Mouse (Mus musculus) forebrain, embryonic 14.5 days (tissue): ENCODE data around the gene Sec24c. TPM values are rescaled to one million over a fixed set of nuclear protein-coding genes. Genes with fewer than 3 reads are reported as not detected.

Experiments
- ATAC-seq: fragments of 200-750 bp; cut with Nextera tagmentation; 2 replicates; pipeline ENCODE4 v1.8.0; 2017; ENCODE audit warnings: mild to moderate bottlenecking, moderate library complexity
- DNase-seq: peaks from one replicate; pipeline ENCODE4 v3.0.0-alpha.2; 2015; ENCODE audit warnings: low spot score
- H3K27ac ChIP-seq: fragments of 300-500 bp; sonication (generic); 2 replicates; pipeline ENCODE4 v1.5.1; 2014; ENCODE audit warnings: low read depth, mild to moderate bottlenecking, control low read depth, low read length, moderate library complexity
- H3K27me3 ChIP-seq: fragments of 300-500 bp; sonication (generic); replicated peaks from 2 replicates; pipeline ENCODE4 v1.6.1; 2014; ENCODE audit warnings: low read length, control low read depth, mixed read lengths; ENCODE audit not compliant: control insufficient read depth, insufficient read depth
- H3K36me3 ChIP-seq: fragments of 300-500 bp; sonication (generic); 2 replicates; pipeline ENCODE4 v1.6.1; 2014; ENCODE audit warnings: low read length, control low read depth; ENCODE audit not compliant: control insufficient read depth, insufficient read depth
- H3K4me1 ChIP-seq: fragments of 300-500 bp; sonication (generic); 2 replicates; pipeline ENCODE4 v1.6.1; 2014; ENCODE audit warnings: antibody characterized with exemption, low read length, control low read depth; ENCODE audit not compliant: control insufficient read depth, insufficient read depth
- H3K4me2 ChIP-seq: fragments of 300-500 bp; sonication (generic); 2 replicates; pipeline ENCODE4 v1.6.1; 2014; ENCODE audit warnings: mild to moderate bottlenecking, control low read depth, low read length
- H3K4me3 ChIP-seq: fragments of 300-500 bp; sonication (generic); 2 replicates; pipeline ENCODE4 v1.5.1; 2014; ENCODE audit warnings: low read depth, low read length, control low read depth
- H3K9ac ChIP-seq: fragments of 300-500 bp; sonication (generic); 2 replicates; pipeline ENCODE4 v1.6.1; 2014; ENCODE audit warnings: mild to moderate bottlenecking, low read length, control low read depth, moderate library complexity
- H3K9me3 ChIP-seq: fragments of 300-500 bp; sonication (generic); replicated peaks from 2 replicates; pipeline ENCODE4 v1.6.1; 2016; ENCODE audit warnings: low read length, control low read depth, mixed read lengths; ENCODE audit not compliant: control insufficient read depth
- WGBS: fragments of 180-500 bp; shearing (Covaris S2); extraction: QIAGEN DNeasy Blood & Tissue Kit; methylation state at CpG from one replicate; pipeline ENCODE4 v1.1.7; 2014; 5-methylcytosine and 5-hydroxymethylcytosine counted together
- polyA plus RNA-seq: library from polyadenylated mRNA; unstranded; fragments of >200 nt; fragmentation: Nextera tagmentation; extraction: Ambion mirVana; gene quantifications from 2 replicates; pipeline ENCODE4 v1.2.1, GENCODE M21; 2014

The Sec24c gene
- polyA plus RNA-seq, 1 experiment from 2014 or later = 64.9 TPM

DNA sequence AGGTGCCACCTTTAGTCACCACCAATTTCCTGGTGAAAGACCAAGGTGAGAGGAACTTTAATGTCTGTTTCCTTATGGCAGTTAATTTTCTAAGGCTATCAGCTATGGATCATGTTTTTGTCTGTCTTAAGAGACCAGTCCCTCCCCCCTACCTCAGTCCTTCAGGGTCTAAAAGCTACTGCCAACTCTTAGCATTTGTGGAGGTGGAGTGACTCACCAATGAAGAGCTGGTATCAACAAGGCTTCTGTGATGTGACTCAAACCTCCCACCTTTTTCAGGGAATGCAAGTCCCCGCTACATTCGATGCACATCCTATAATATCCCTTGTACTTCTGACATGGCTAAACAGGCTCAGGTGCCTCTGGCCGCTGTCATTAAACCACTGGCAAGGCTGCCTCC, 12.5 kb downstream of the Sec24c start:
- no peak for ATAC-seq

DNA sequence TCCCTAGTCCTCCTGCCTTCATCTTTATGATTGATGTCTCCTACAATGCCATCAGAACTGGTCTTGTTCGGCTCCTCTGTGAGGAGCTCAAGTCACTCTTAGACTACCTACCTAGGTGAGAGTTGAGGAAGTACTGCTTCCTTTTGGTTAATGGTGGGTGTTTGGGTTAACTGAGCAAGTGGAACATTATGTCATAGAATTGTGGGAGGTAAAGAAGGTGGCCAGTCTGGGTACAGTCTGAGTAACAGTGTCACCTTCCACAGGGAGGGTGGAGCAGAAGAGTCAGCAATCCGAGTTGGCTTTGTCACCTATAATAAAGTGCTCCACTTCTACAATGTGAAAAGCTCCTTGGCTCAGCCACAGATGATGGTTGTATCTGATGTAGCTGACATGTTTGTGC, 14.9 kb downstream of the Sec24c start:
- Histone ChIP-seq H3K4me2 (no peak overlapping the region), H3K27ac (no peak overlapping the region), H3K9me3 (no peaks in the 10 kb centered on the region), H3K27me3 (no peaks in the 10 kb centered on the region), H3K4me3 (no peak overlapping the region), H3K4me1 (no peaks in the 10 kb centered on the region), H3K36me3 (peaks cover 99% of the 10 kb centered on the region), H3K9ac (no peak overlapping the region)
- ATAC-seq (no peak), DNase-seq (no peak)
- WGBS = 93% methylated on average over 2 of the region's 2 CpGs

More for the DNA sequence above, 12.5 kb downstream of the Sec24c start:
- Histone ChIP-seq H3K36me3 (peaks cover 99% of the 10 kb centered on the region), H3K4me3 (no peak overlapping the region), H3K4me1 (no peaks in the 10 kb centered on the region), H3K27ac (no peak overlapping the region), H3K27me3 (no peaks in the 10 kb centered on the region), H3K4me2 (no peak overlapping the region), H3K9me3 (no peaks in the 10 kb centered on the region), H3K9ac (no peak overlapping the region)
- WGBS = 98% methylated on average over 3 of the region's 3 CpGs
- no peak for DNase-seq

DNA sequence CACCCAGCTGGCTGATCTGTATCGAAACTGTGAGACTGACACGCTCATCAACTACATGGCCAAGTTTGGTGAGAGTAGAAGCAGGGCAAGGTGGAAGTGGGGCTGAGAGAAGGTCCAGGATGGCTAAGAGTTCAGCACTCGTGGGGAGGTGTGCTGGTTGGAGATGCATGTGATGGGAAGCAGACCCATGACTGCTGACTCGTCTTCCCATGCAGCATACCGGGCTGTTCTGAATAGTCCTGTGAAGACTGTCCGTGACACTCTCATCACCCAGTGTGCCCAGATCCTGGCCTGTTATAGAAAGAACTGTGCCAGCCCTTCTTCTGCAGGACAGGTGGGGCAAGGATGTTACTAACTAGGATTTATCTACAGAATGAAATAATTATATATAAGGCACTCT, 17.7 kb downstream of the Sec24c start:
- DNase-seq (no peak), ATAC-seq (no peak)
- no peak overlapping the region for H3K9ac ChIP-seq
- H3K4me2 ChIP-seq = no peak overlapping the region
- peaks cover 10% of the 10 kb centered on the region for H3K4me1 ChIP-seq
- H3K27ac ChIP-seq = no peak overlapping the region
- H3K9me3 ChIP-seq = no peaks in the 10 kb centered on the region
- H3K36me3 ChIP-seq = peaks cover 75% of the 10 kb centered on the region
- 89% methylated on average over 6 of the region's 6 CpGs for WGBS
- no peak overlapping the region for H3K4me3 ChIP-seq
- no peaks in the 10 kb centered on the region for H3K27me3 ChIP-seq

DNA sequence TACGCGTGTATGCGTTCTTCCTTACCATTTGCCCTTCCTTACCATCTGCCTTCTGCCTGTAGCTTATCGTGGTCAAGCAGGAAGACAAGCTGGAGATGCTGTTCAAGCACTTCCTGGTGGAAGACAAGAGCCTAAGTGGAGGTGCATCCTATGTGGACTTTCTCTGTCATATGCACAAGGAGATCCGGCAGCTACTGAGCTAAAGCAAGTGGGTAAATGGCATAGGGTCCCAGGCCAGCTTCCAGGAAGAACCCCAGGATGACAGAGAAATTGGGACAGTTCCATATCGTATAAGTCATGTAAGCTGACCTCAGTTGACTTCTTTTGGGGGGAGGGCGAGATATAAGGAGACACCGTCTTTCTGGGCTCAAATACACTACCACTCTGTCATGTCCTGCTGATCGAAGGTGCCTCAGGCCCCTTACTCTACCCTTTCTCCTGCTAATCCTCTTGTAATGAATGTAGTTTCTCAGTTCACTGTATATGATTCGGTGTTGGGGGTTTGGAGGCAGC, 19.5 kb downstream of the Sec24c start:
- DNase-seq (no peak), ATAC-seq (no peak)
- peaks cover 23% of the 10 kb centered on the region for H3K4me1 ChIP-seq
- H3K4me3 ChIP-seq = no peak overlapping the region
- no peak overlapping the region for H3K4me2 ChIP-seq
- no peaks in the 10 kb centered on the region for H3K9me3 ChIP-seq
- no peak overlapping the region for H3K9ac ChIP-seq
- H3K27me3 ChIP-seq = no peaks in the 10 kb centered on the region
- H3K36me3 ChIP-seq = peaks cover 64% of the 10 kb centered on the region
- 93% methylated on average over 10 of the region's 10 CpGs for WGBS
- no peak overlapping the region for H3K27ac ChIP-seq

DNA sequence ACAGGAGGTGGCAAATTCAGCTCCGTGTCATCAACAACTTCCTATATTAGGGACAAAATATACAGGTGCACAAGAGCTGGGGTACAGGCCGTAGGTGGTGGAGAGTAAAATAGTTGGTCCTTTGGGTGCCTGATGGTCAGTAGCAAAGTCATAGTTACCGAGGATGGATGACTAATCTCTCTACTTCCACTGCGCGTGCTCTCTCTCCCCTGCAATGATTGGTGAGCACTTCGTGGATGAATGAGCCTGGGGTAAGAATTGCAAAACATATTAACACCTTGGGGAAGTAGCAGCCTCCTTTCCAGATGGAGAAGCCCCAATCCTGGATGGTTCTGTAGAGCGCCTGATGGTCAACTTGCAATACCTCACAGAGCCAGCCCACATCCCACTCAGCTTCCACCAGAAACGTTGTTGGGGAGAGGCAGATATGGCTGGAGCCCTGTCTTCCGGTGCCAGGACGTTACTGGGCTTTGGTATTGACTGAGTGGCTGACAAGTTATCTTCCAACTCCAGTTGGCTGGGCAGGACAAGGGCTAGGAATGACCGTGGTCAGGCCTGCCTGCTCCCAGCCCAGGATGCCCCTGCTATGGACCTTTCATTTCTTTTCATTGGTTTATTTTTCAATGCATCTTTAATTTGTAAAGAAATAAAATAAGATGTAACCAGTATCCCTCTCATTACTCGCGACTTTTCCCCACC, 20.2 kb downstream of the Sec24c start:
- Histone ChIP-seq H3K9ac (peak overlapping the region; percentile 92), H3K9me3 (no peaks in the 10 kb centered on the region), H3K27me3 (no peaks in the 10 kb centered on the region), H3K27ac (peak overlapping the region; percentile 97), H3K4me1 (peaks cover 28% of the 10 kb centered on the region), H3K4me3 (peak overlapping the region; percentile 91), H3K4me2 (peak overlapping the region; percentile 83), H3K36me3 (peaks cover 60% of the 10 kb centered on the region)
- 46% methylated on average over 13 of the region's 13 CpGs for WGBS
- peak; percentile 1; the same call in 1 of the 2 replicates for ATAC-seq
- no peak for DNase-seq

DNA sequence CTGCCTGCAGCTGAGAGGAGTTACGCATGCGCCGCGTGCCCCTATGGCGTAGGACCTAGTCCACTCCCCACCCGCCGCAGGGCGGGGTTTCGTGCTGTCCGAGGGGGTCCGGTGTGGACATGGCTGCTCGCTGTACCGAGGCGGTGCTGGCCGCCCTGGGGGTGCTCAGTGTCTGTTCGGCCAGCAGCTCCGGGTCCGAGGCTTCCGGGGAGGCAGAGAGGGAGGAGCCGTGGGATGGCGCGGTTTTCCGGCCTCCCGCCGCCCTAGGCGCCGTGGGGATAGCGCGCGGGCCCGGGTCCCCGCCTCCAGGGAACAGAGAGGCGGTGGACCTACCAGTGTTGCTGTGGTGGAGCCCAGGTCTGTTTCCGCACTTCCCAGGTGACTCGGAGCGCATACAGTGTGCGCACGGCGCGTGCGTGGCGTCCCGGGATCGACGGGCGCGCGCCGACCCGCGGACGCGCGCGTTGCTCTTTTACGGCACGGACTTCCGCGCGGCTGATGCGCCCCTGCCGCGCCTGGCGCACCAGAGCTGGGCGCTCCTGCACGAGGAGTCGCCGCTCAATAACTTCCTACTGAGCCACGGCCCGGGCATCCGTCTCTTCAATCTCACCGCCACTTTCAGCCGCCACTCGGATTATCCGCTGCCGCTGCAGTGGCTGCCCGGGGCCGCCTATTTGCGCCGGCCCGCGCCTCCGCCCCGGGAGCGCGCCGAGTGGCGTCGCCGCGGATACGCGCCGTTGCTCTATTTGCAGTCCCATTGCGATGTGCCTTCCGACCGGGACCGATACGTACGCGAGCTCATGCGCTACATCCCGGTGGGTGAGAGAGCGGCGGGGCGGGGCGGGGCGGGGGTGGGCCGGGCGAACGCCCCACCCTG, 21.0 kb downstream of the Sec24c start, which contains the start of gene Fut11:
Fut11 (plus strand) TSS at position 85 of the 877 bp plus-strand sequence.
- H3K4me2 ChIP-seq = peak within 1 kb of the TSS; percentile 83

DNA sequence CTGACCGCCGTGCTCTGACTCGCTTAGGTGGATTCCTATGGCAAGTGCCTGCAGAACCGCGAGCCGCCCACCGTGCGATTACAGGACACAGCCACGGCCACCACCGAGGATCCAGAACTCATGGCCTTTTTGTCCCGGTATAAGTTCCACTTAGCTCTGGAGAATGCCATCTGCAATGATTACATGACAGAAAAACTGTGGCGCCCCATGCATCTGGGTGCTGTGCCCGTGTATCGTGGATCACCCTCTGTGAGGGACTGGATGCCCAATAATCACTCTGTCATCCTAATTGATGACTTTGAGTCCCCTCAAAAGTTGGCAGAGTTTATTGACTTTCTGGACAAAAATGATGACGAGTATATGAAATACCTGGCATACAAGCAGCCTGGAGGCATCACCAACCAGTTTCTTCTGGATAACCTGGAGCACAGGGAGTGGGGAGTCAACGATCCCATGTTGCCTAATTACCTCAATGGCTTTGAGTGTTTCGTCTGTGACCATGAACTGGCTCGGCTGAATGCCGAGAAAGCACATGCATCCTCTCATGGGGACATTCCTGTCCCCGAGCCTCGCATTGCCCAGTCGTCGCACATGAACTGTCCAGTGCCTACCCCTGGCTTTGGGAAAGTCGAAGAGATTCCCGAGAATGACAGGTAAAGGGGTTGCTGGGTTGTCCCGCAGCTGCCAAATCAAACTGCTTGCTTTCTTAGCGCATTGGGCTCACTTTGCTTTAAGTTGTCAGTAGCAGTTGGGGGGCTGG, 21.8 kb downstream of the Sec24c start:
- Histone ChIP-seq H3K4me1 (peaks cover 28% of the 10 kb centered on the region), H3K4me3 (peak overlapping the region; percentile 91), H3K4me2 (peak overlapping the region; percentile 83), H3K9ac (peak overlapping the region; percentile 92), H3K36me3 (peaks cover 50% of the 10 kb centered on the region), H3K27ac (peak overlapping the region; percentile 97), H3K27me3 (no peaks in the 10 kb centered on the region), H3K9me3 (no peaks in the 10 kb centered on the region)
- peak; percentile 3; the same call in 1 of the 2 replicates for ATAC-seq
- 15% methylated on average over 27 of the region's 27 CpGs for WGBS
- no peak for DNase-seq

More for the DNA sequence above, 21.0 kb downstream of the Sec24c start, which contains the start of gene Fut11:
- Histone ChIP-seq H3K27ac (peak within 1 kb of the TSS; percentile 97), H3K9me3 (no peaks in the 10 kb centered on the region), H3K9ac (peak within 1 kb of the TSS; percentile 92), H3K27me3 (no peaks in the 10 kb centered on the region), H3K36me3 (peaks cover 52% of the 10 kb centered on the region), H3K4me1 (peaks cover 28% of the 10 kb centered on the region), H3K4me3 (peak within 1 kb of the TSS; percentile 91)
- peak; percentile 93 for DNase-seq
- under 1% methylated on average over 103 of the region's 111 CpGs for WGBS
- peak; percentile 93 for ATAC-seq

DNA sequence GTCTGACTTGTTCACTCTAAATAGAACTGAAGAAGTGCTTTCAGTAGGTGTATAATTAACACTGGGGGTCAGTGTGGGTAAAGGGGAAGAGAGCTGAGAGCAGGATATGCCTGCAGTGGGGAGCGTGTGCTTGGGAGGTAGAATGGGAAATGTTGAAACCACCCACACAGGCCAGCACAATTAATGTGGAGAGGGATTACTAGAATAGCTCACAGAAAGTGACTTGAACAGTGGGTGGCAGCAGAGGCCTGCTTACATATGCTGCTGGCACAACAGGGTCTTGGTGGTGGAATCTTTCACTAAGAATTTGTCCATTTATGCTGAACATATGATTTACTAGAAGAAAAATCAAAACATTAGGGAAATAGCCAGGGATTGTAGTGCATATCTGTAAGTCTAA, 22.9 kb downstream of the Sec24c start:
- ATAC-seq (no peak), DNase-seq (peak; percentile 78)
- Histone ChIP-seq H3K9me3 (no peaks in the 10 kb centered on the region), H3K27ac (no peak overlapping the region), H3K27me3 (no peaks in the 10 kb centered on the region), H3K36me3 (peaks cover 39% of the 10 kb centered on the region), H3K4me3 (peak overlapping the region; percentile 91), H3K4me2 (peak overlapping the region; percentile 83), H3K4me1 (peaks cover 37% of the 10 kb centered on the region), H3K9ac (peak overlapping the region; percentile 92; the same call in 1 of the 2 replicates)
- WGBS = 14% methylated on average over 1 of the region's 1 CpGs
